ENCODE assay signal across 8 mouse cellular contexts in the genomic region with DNA sequence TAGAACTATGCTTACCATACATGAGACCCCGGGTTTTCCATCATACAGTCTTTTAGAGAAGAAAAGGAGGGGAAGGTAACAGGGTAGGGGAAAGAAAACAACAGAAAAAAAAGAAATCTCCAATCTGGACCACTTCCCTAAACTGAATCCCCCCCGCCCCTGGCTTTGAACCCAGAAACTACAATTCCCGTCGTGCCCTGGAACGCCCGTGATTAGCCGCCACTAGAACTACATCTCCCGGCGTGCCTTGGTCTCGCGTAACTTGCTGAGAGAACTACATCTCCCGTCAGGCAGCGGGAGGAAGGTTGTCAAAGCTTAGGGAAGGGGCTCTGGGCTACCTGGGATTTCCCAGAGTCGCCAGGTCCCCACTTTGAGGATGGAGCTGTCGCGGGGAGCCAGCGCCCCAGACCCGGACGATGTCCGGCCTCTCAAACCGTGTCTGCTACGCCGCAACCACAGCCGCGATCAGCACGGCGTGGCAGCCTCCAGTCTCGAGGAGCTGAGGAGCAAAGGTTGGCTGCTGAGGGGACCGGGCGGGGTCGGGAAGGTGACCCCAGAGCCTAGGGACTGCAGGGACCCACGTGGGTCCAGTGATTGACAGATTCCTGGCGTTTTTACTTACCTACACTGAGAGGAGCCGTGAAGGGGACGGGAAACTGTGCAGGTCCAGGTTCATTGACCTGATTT. TPM values are rescaled to one million over a fixed set of nuclear protein-coding genes. Genes with fewer than 3 reads are reported as not detected.
A peak's percentile ranks its signal among the peaks of the same experiment; 100 is the strongest.
DNase-seq lines count a peak whose midpoint lies in the region; ATAC-seq and TF ChIP-seq lines count a peak whose summit lies in the region.

Dffa (plus strand) TSS at position 272 of the 687 bp plus-strand sequence.

- no peaks in the 10 kb centered on the region for H3K9me3 ChIP-seq in E14TG2a.4 (ENCODE audit: low read length)
- no peaks in the 10 kb centered on the region for H3K9me3 ChIP-seq in forebrain, embryonic 13.5 days (replicated peaks)
- H3K9me3 ChIP-seq in liver, postnatal 0 days (ENCODE audit: low read length) = no peaks in the 10 kb centered on the region
- no peaks in the 10 kb centered on the region for H3K9me3 ChIP-seq in neural tube, embryonic 14.5 days (ENCODE audit: control insufficient read depth, low read length)

- DNase-seq in c-Kit-positive CD71-positive TER-119-positive erythroid progenitor cells, embryonic 14.5 days (ENCODE audit: low spot score) = peak; percentile 83
- peak; percentile 96 for DNase-seq in heart, postnatal 10 days
- DNase-seq in large intestine, adult 2 months (ENCODE audit: low read depth, low spot score) = peak; percentile 80
- peak; percentile 91 for DNase-seq in liver, postnatal 0 days
- peak; percentile 94 for DNase-seq in testis, postnatal 10 days (ENCODE audit: low spot score)

- TF ChIP-seq EP300 in liver, postnatal 0 days (IDR thresholded peaks at IDR 0.05; ENCODE audit: low read depth) = peak; percentile 38; the same call in 1 of the 2 replicates

- H3K4me1 ChIP-seq in E14TG2a.4 (replicated peaks; ENCODE audit: low read depth, low read length) = peaks cover 26% of the 10 kb centered on the region
- H3K4me1 ChIP-seq in forebrain, embryonic 13.5 days = peaks cover 10% of the 10 kb centered on the region
- peaks cover 10% of the 10 kb centered on the region for H3K4me1 ChIP-seq in liver, postnatal 0 days (ENCODE audit: insufficient read depth)
- H3K4me1 ChIP-seq in neural tube, embryonic 14.5 days (ENCODE audit: control insufficient read depth, insufficient read depth, low read length) = peaks cover 5% of the 10 kb centered on the region

- ATAC-seq in forebrain, embryonic 13.5 days = peak; percentile 91
- ATAC-seq in liver, postnatal 0 days = peak; percentile 83
- ATAC-seq in neural tube, embryonic 14.5 days (ENCODE audit: low read depth) = peak; percentile 92

- TF ChIP-seq CTCF in E14TG2a.4 (conservative IDR thresholded peaks at IDR 0.05; ENCODE audit: low read length) = no peak
- TF ChIP-seq CTCF in liver, postnatal 0 days (IDR thresholded peaks at IDR 0.05; ENCODE audit: low read depth) = no peak

- H3K27ac ChIP-seq in forebrain, embryonic 13.5 days = no peak within 1 kb of the TSS
- peak within 1 kb of the TSS; percentile 85 for H3K27ac ChIP-seq in liver, postnatal 0 days (ENCODE audit: low read depth)
- H3K27ac ChIP-seq in neural tube, embryonic 14.5 days (ENCODE audit: low read depth, low read length) = no peak within 1 kb of the TSS

- H3K4me3 ChIP-seq in E14TG2a.4 (replicated peaks; ENCODE audit: low read length) = peak within 1 kb of the TSS; percentile 96
- H3K4me3 ChIP-seq in forebrain, embryonic 13.5 days = peak within 1 kb of the TSS; percentile 79
- peak within 1 kb of the TSS; percentile 83 for H3K4me3 ChIP-seq in liver, postnatal 0 days (ENCODE audit: low read depth, low read length)
- H3K4me3 ChIP-seq in neural tube, embryonic 14.5 days (ENCODE audit: low read depth, low read length) = peak within 1 kb of the TSS; percentile 74

- H3K9ac ChIP-seq in forebrain, embryonic 13.5 days = peak within 1 kb of the TSS; percentile 89
- H3K9ac ChIP-seq in liver, postnatal 0 days (replicated peaks) = peak within 1 kb of the TSS; percentile 75
- peak within 1 kb of the TSS; percentile 84 for H3K9ac ChIP-seq in neural tube, embryonic 14.5 days (replicated peaks; ENCODE audit: low read depth, low read length)

- intact Hi-C loops in heart, postnatal 10 days (cut with DNase I) = loop anchor here (5.0 kb wide), 1 partner anchor 983 kb away; the partner anchor contains the start of gene Gpr157

- 2% methylated on average over 35 of the region's 35 CpGs for WGBS in forebrain, embryonic 13.5 days
- WGBS in large intestine, adult 2 months = 2% methylated on average over 35 of the region's 35 CpGs
- under 1% methylated on average over 33 of the region's 35 CpGs for WGBS in liver, postnatal 0 days (ENCODE audit: insufficient replicate concordance)
- whole genome bisulfite sequencing in neural tube, embryonic 14.5 days = under 1% methylated on average over 35 of the region's 35 CpGs

- peak within 1 kb of the TSS; percentile 86 for H3K4me2 ChIP-seq in forebrain, embryonic 13.5 days
- H3K4me2 ChIP-seq in liver, postnatal 0 days (ENCODE audit: low read depth, low read length) = peak within 1 kb of the TSS; percentile 81
- peak within 1 kb of the TSS; percentile 71 for H3K4me2 ChIP-seq in neural tube, embryonic 14.5 days (ENCODE audit: low read depth, low read length)

- H3K36me3 ChIP-seq in E14TG2a.4 (ENCODE audit: insufficient read depth, low read length) = peaks cover 12% of the 10 kb centered on the region
- peaks cover 24% of the 10 kb centered on the region for H3K36me3 ChIP-seq in forebrain, embryonic 13.5 days (ENCODE audit: poor library complexity, severe bottlenecking)
- peaks cover 5% of the 10 kb centered on the region; the same call in 1 of the 2 replicates for H3K36me3 ChIP-seq in liver, postnatal 0 days (replicated peaks; ENCODE audit: insufficient read depth, low read length)
- peaks cover 8% of the 10 kb centered on the region; the same call in 1 of the 2 replicates for H3K36me3 ChIP-seq in neural tube, embryonic 14.5 days (ENCODE audit: control insufficient read depth, insufficient read depth, low read length)

- no peaks in the 10 kb centered on the region for H3K27me3 ChIP-seq in E14TG2a.4 (ENCODE audit: insufficient read depth, low read length)
- H3K27me3 ChIP-seq in forebrain, embryonic 13.5 days = no peaks in the 10 kb centered on the region
- no peaks in the 10 kb centered on the region for H3K27me3 ChIP-seq in liver, postnatal 0 days (ENCODE audit: insufficient read depth, low read length)
- H3K27me3 ChIP-seq in neural tube, embryonic 14.5 days (ENCODE audit: control insufficient read depth, insufficient read depth, low read length) = no peaks in the 10 kb centered on the region

RNA-seq across cellular contexts. Expression of gene Dffa, which starts in this region (rescaled TPM):
- polyA plus RNA-seq in forebrain, embryonic 13.5 days (2015; fragmentation: Nextera tagmentation; extraction: Ambion mirVana) = 24.4 and 25.4 TPM in 2 replicates
- 10 to 100 TPM; 33.5 to 38.7 TPM for total RNA-seq in heart, postnatal 10 days (2021)
- polyA plus RNA-seq in large intestine, adult 2 months (2012; rRNA removed) = 19.0 and 27.5 TPM in 2 replicates
- 12.5 and 13.4 TPM in 2 replicates for polyA plus RNA-seq in liver, postnatal 0 days (2015; fragmentation: Nextera tagmentation; extraction: Ambion mirVana)
- polyA plus RNA-seq in neural tube, embryonic 14.5 days (2014; fragmentation: Nextera tagmentation; extraction: Ambion mirVana) = 23.8 and 28.0 TPM in 2 replicates
